Mouse (Mus musculus) E14TG2a.4 (cell line): Measurements from ENCODE around the gene Olfr401.

ENCODE experiments used
- CTCF ChIP-seq: conservative IDR thresholded peaks from 2 replicates; pipeline ENCODE4 v1.5.1; 2014; ENCODE audit warnings: low read length
- POU5F1 ChIP-seq: IDR thresholded peaks from 2 replicates; pipeline ENCODE4 v1.6.1; 2014; ENCODE audit warnings: low read length, borderline replicate concordance

- TF ChIP-seq CTCF, result no peak
- no peak for TF ChIP-seq POU5F1
Observed at GRCm38 (mm10) chr11:74069655-74070054, 43.9 kb upstream of the Olfr401 start, which contains the start of gene Zfp616.
